Mouse (Mus musculus): ENCODE data around the gene Sh3rf1.

Sh3rf1 gene

DNA sequence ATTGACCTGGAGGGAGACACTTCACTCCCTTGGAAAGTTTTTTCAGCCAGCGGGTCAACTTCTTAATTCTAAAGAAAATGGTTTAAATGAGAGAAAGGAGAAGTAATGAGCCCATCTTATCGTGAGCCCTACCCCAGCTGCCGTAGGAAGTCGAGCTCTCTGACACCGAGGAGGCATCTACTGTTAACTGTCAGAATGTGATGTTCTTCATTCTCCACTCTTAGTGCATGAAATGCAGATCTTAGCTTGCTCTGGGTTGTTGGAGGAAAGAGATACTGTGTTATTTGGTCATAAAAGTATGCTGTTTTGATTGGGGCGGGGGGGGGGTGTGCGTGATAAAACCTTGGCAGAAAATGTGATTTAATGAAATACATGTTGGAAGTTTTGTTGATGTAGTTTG lies 62.7 kb downstream of the Sh3rf1 start:
- no peak for DNase-seq (ENCODE audit: low spot score in 2 of 2)

DNA sequence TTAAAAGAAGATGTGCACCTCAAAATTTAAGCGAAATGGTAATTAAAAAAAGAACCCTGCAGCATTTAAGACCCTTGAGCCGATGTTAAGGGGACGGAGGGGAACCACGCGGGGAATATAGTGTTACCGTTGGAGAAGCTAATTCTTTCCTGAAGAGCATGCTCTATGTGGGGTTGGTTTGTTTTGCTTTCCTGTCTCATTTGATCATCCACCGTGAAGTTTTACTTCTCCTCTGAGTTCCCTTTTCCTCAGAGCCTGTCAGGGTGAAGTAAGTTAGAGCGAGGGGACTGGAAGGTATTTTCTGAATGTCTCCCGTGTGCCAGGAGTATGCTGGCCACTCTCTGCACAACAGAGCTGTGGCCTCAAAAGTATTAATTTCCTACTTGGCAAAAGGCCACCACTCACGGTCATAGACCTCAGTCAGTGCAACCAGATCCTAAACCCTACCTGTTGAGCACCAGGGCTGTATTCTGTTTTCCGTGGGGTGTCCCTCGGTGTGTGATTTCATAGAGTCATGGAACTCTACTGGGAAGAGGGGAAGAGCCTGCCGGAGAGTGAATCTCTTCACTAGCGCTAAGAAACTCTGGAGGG lies 63.2 kb downstream of the Sh3rf1 start:
- DNase-seq (ENCODE audit: low spot score in 2 of 2): no peak

DNA sequence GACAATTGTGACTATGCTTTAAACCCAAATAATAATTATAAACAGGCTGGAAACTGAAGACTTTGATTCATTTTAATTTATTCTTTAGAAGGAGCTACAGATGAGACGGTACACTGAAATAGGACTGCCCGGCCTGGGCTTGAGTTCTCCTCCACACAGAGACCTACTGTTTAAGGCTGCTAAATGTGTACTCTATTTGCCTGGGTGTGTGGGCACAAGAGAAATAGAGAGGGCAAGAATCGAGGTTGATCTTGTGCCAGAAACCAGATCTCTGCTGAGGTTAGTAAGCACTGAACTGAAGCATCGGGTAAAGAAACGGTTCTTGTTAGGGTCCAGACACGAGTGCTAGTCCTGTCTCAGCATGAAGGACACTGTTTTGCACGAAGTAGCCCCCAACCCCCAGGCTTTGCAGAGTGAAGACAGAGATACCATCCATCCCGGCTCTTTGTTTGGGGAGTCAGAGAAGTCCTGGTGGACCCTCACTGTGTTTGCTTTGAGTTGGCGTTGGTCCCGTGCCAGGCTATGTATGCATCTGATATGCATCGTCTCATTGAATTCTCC lies 64.4 kb downstream of the Sh3rf1 start:
- no peak for DNase-seq (ENCODE audit: low spot score in 2 of 2)

DNA sequence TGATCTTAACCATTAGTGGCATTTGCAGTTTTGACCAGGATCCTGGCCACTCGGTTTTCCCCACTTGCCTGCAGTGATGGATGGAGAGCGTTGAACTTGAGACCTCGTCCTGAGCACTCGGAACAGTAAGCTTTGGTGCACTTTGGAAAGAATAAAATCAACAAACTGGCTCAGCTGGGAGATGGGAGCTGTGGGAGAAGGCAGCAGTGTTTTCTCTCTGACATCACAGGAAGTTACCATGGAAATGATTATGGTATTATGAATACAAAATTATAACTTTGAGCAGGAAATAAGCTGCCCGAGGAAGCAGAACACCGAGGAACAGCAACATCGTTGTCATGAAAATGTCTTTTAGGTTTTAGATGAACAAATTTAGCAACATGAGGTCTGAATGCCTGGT lies 65.0 kb downstream of the Sh3rf1 start:
- no peak for DNase-seq (ENCODE audit: low spot score in 2 of 2)

DNA sequence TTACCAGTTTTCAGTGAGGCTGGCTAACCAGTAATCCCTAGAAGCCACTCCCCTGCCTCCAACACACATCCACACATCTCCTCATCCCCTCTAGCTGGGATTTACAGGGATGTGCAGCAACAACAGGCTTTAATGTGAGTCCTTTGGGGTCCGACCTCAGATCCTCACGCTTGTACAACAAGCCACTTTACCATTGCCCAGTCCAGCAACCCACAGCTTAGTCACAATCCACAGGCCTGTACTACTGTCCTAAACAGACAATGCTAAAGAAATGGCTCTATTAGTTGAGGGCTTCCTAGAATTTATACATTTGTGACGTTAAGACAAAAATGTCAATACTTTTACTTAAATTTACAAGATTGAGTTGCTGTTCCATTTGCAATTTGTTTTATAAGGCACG lies 71.4 kb downstream of the Sh3rf1 start:
- DNase-seq (ENCODE audit: low spot score in 2 of 2): no peak

DNA sequence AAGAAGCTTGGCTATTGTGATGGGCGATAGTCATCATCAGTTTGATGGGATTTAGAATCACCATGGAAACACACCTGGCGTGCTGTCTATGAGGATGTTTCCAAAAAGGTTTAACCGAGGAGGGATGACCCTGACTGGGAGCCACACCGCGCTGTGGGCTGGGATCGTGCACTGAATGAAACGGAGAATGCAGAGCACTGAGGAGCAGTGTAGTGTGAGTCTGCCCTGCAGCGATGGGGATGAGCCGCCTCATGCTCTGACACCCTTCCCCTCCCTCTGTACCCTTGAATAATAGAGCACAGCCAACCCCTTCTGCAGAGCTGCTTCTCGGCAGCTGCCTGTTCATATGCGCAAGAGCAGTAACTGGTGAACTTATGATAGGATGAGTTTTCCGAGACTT lies 71.8 kb downstream of the Sh3rf1 start:
- DNase-seq (ENCODE audit: low spot score in 2 of 2): no peak

DNA sequence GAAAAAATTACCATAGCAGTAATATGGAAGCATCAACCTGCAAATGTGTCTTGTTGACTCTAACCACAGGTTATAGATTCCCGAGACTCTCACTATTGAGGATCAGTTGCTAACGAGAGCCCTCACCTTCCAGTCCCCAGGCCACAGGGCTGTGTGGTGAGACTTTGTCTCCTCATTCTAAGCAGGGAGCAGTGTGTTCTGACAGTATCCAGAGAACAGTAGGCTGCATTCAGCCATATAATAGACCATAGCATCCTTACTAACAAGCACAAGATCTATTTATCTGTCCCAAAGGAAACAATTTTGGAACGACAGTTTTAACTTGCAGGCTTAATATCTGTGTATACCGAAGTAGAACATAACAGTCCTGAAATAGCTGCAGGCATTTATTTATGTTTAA lies 75.2 kb downstream of the Sh3rf1 start:
- no peak for DNase-seq (ENCODE audit: low spot score in 2 of 2)

DNA sequence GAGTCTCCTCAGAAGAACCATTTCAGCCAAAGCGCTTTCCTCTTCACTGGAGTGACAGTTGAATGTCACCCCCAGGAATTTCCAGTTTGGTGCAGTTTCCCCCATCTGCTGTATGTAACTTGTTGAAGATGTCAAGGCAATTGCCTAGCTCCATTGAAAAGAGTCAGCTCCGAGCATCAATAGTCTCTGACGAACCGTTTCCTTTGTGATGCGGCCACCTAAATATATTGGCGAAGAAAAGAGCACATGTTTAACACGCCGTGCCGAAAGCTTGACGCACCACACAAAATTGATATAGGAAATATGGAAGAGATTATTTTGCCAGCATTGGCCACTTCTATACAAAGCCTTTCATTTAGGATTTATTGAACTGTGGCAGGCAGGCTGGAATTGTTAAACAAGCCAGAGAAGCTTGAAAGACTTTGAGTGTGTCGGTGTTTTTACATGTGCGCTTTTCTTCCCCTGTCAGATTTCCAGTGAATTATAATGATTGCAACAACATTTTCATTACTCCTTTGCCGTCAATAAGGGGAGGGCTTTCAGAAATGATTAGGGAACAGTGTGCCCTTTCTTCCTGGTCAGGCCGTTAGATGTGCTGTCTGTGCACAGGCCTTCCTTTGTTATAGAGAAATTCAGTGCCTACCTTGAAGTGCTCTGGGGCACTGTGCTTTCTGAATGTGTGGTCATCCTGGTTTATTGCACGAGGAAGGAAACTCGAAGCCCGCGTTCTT lies 77.8 kb downstream of the Sh3rf1 start:
- no peak for DNase-seq (ENCODE audit: low spot score in 2 of 2)

DNA sequence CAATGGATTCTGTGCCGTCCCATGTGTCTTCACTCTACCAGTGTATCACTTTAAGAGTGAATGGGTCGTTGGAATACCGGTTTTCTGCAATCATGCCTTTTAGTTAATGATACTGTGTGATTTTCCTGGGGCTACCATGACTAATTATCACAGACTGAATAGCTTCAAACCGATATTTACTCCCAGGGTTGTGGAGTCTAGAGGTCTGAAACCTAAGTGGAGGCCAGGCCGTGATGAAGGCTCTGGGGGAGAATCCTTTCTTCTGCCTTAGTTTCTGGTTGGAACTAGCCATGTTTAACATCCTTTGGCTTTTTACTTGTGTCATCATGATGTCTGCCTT lies 78.3 kb downstream of the Sh3rf1 start:
- no peak for DNase-seq (ENCODE audit: low spot score in 2 of 2)

DNA sequence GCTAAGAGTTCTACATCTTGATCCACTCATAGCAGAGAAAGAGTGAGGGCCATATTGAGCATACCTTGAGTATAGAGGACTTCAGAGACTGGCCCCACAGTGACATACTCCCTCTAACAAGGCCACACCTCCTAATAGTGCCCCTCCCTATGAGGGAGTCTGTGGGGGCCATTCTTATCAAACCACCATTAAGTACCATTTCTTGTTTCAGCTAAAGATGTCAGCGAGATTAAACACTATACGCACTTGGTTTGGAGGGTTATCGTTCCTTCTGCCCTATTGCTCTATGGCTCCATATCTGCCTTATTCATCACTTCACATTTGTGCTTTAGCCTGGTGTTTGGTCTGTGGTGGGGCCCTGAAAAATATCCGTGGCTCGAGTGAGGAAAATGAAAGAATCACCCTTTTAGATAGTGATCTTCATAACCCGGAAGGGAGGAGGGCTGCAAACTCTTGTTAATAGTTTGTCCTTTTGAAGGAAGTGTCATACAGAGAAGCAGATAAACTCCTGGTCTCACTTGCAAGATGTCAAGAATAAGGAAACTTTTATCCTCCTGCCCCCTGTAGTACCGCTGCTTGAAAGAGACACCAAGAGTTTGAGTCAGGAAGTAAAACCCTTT lies 81.9 kb downstream of the Sh3rf1 start:
- no peak for DNase-seq (ENCODE audit: low spot score in 2 of 2)

DNA sequence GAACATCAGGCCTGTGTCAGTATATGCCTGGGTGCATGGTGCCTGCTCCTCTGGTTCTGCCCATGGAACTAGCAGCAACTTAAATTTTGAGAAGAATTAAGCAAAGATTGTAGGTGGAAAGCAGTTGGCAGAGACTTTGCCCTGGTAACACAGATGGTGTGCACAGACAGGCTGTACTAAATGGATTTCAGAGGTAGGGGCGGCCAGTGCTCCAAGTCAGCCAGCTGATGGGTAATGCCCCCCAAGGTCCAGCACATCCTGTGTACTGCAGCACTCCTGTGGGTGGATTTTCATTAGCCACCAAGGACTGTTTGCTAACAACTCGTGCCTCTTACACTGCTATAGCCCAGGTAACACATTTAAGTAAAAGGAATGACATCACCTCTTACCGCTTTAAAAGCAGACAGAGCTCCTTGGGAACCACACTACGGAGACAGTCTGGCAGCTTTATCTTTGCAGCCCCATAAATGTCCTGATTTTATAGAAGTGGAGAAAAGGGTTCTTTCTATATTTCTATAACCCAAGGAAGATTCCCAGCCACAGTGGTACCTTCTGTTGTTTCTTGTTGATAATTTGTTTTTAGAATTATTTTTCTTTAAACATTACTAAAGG lies 82.9 kb downstream of the Sh3rf1 start:
- no peak for DNase-seq (ENCODE audit: low spot score in 2 of 2)

DNA sequence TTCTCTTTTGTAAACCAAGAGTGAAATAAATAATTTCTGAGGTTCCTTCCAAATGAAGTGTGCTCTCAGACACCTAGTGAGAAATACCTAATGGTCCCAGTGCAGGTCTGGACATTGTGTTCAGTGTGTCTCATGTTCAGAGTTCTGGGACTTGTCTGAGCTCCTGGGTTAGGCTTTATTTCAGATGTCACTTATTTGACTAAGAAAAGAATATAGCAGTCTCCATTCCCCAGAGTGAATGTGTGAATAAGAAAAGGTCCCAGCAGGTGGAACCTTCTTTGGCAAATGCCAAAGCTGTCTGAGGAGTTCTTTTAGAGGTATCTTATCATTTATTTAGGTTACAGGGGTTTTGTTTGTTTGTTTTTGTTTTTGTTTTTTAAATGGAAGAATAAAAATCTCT lies 85.2 kb downstream of the Sh3rf1 start:
- DNase-seq (ENCODE audit: low spot score in 2 of 2): no peak

DNA sequence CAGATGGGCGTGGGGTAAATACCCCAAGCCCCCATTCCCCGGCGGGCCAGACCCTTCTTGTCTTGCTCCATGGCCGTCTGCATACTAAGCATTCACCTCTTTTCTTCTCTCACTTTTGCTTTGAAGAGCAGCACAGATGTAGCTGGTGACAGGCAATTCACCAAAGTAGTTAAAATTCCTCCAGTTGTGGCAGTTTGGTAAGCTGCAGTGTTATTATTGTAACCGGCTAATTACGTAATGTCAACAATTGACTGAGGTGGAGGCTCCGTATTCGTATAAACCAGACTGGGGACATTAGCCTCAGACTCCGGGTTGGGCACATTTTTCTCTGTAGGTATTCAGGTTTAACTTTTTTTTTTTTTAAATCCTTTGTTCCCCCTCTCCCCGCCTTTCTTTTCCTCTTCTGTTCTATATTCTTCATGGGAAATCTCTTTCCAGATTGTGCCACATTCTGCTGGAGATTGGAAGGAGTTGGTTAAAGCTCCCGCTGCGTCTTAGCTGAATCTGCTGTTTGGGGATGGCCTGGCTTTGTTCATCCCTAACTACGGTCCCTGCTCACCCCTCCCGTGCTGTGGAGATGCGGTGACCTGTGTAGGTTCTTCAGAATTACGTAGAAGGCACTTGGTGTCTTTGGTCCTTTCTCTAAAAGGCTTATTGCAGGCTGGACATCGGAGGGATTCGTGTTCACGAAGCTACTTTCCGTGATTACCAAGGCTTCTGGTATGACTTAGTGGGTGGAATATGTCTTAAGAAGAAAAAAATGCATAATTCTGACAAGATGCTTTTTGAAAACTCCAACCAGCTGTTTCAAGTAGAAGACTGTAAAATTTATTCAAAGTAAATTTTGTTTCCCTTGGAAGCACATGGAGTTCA lies 86.1 kb downstream of the Sh3rf1 start:
- DNase-seq (ENCODE audit: low spot score in 2 of 2): no peak

DNA sequence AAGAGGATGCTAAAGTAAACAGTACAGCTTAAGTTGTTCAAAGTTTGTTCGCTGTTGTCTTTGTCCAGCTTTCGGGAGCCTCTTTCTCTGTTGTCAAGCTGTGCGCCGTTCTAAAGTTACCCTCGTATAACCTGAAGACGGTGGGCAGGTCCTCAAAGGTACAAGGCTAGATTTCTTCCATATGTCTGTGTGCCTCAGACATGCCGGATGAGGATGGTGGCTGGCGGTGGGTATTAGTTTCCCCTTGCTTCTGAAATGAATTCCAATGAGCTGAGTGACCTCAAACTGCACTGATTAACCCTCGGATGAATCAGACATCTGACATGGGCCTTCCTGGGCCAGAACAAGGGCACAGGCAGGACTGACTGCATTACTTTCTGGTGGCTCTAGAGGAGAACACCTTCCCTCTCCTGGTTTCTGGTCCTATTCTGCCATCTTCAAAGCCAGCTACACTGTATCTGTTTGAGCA lies 86.8 kb downstream of the Sh3rf1 start:
- no peak for DNase-seq (ENCODE audit: low spot score in 2 of 2)

DNA sequence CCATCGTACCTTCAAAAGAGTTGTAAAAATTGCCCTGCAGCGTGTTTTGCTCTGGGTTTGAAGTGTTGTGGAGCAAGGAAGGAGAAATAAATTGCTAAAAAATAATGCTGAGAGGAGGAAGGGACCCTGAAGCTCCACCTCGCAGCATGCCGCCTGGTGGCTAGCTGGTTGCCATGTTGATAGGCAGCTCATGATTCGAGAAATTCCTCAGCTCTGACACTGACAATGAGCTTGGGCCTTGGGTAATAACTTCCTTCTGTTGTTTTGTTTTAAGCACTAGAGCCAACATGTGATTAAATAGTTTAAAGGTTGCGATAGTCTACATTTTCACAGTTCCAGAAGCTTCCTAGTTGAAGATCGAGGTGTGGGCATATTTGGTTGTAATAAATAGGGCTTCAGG lies 89.3 kb downstream of the Sh3rf1 start:
- DNase-seq (ENCODE audit: low spot score in 2 of 2): no peak

DNA sequence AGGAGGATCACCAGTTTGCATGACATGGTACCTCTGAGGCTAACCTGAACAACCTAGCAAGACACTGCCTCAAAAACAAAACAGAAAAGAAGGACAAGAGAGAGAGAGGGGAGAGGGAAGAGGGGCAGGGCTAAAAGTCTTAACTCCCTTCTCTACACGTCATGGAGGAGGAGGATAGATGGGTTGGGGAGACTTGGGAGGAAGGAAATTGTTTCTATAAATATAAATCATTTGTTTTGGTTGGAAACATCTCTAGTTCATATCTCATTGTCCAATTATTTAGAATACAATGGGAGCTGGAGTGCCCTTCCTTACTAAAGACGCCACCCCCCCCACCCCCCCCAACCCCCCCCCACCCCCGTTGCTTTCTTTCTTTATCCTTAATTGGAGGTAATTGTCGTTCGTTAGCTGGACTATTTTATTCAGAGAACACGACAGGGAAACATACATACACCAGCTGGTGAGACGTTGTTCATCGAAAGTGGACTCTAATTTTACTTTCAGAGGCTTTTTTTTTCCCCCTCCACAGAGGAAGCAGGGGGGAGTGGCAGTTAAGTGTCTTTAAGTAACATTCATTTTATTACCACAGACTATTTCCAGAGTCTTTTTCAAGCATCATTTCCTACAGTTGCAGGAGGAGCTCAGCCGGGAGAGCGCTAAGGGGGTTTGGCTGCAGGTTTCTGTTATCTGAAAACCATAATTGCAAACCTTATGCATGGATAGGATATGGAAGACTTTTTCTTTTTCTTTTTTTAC lies 92.5 kb downstream of the Sh3rf1 start:
- no peak for DNase-seq (ENCODE audit: low spot score in 2 of 2)

DNA sequence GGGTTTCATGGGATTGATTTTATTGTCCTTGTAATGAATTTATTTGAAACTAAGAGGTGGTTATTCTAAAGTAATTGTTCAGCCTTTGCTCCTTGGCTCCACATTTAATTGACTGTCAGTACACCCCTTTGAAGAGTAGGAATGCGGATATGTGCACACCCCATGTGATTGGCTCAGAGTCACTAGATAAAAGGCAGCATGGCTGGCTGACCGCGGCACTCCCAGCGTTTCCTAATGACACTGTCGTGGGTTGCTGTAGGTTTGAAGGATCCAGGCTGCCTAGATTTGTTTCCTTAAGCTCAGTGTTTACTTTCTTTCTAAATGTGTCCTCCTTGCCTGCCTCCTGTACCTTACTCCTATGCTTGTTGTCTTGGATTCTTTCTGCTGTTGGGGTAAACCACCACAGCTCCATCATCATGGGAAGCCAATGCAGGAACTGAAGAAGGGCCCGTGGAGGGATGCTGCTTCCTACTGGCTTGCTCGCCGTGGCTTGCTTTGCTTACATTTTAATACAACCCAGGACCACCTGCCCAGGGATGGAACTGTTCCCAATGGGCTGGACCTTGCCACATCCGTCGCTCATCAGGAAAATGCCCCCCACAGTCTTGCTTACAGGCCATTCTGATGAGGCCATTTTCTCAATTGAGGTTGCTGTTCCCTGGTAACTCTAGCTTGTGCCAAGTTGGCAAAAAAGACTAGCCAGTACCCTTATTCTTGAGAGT lies 93.3 kb downstream of the Sh3rf1 start:
- DNase-seq (ENCODE audit: low spot score in 2 of 2): no peak

DNA sequence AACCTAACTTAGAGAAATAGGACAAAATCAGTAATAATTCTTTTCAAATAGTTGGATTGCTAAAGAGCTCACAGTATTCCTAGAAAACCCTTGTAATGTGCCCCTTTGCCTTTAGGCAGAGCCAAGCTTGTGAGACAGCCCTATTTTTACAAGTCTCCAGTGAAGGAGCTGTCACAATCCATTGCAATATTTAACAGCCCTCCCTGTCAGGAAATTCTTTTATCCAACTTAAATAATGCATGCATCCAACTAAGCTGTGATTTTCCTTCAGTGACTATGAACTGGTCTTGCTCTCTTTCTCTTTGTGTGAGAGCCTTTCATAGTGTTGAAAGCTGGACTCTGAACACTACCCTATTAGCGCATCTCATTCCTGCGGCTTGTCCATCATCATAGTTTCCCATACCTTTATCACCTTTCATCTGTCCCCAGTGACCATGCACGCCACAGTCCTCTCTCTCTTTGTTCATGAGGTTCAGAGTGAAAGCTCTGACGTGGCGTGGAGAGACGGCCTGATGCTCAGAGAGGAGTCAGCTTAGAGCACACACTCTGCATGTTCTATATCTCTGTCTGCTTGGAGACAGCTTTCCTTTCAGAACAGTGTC lies 94.0 kb downstream of the Sh3rf1 start:
- no peak for DNase-seq (ENCODE audit: low spot score in 2 of 2)

DNA sequence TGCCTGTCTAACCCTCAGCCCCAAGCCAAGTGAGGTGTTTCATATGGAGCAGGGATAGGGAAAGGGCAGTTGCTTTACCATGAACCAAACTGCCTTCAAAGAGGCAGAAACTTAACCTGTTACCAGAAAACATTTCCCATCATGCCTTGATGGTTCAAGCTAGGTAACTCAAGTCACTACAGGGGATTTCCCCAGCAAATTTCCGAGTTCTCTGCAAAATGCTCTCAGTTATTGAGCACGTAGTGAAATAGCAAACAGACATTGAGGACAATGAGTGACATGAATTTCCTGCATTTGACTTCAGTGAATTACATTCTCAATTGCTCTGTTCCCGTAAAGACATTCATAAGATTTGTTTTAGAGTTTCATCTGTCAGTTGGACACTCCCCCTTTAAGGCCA lies 97.5 kb downstream of the Sh3rf1 start:
- DNase-seq (ENCODE audit: low spot score in 2 of 2): no peak

DNA sequence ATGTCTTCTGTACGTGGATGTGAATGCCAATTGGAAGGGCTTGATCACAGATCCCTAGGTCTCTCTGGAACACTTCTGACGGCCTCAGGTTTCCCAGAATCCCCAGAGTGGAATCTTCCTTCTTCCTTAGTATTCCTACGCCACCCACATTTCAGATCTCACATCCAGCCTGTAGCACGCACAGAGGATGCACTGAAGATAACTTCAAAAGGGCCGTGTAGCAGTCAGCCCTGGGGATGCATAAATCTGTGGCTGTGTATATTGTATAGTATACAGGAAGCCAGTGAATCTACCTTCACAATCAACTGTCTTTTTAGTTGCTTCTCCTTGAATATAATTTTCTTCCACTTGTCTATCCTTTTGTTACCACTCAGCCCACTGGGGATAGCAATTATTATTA lies 98.1 kb downstream of the Sh3rf1 start:
- no peak for DNase-seq (ENCODE audit: low spot score in 2 of 2)

All from natural killer cell, adult 2 months (primary cell).